Mouse (Mus musculus) megakaryocyte, embryonic 14.5 days (primary cell): ENCODE data around the gene Tmem17.

Source experiments
- FLI1 ChIP-seq: IDR thresholded peaks from 2 replicates; pipeline ENCODE4 v1.6.1; 2012; ENCODE audit warnings: low read length, inconsistent platforms, mixed read lengths
- GATA1 ChIP-seq: IDR thresholded peaks from 3 replicates; pipeline ENCODE4 v1.6.1; 2012; ENCODE audit warnings: mixed read lengths, low read length, inconsistent platforms, borderline replicate concordance

- TF ChIP-seq GATA1, result no peak
- no peak for TF ChIP-seq FLI1
Observed at GRCm38 (mm10) chr11:22499396-22499795, 12.5 kb upstream of the Tmem17 start.
